Mouse (Mus musculus) frontal cortex, postnatal 25 days (tissue): ENCODE data around the gene Chrna10.

Experiments
- DNase-seq, 2 experiments: peaks; one replicate each; pipeline ENCODE4 v3.0.0; 2022; ENCODE audit warnings: low spot score in 2 of 2

Gene Chrna10

DNA sequence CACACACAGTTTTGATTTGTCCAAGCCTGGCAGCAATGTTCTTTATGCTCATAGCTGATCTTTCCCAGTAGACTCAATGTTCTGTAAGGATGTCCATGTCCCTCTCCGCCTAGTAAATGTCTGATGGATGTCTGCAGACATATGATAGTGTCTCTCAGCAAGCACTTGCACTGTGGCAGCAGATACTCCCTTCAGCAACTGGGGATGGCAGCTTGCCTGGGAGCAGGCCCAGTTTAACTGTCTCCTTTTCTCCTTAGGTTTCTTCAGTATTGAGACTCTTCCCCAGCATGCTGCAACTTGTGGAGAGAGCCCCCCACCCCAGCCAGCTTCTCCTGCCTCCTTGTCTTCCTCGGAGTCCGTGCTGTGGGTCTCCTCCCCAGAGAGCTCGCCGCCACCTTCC is 34.8 kb downstream of the Chrna10 start:
- no peak for DNase-seq

DNA sequence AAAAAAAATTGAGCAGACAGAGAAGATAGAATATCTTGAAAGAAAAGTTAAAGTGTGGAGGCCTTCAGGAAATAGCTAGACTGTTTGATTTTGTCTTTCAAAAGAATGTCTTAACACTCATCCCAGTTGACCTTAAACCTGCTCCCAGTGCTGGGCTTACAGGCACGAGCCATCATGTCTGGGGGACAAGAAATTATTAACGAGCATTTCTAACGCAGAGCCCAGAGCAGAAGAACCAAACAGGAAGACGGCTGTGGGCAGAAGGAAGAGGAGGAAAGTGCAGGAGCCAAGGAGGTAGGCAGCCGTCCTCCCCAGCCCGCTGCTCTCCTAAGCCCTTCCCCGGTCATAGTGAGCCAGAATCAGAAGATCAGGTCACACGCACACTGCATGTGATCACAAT is 36.3 kb downstream of the Chrna10 start:
- no peak for DNase-seq

- no peak for DNase-seq
These were observed 38.1 kb downstream of the Chrna10 start for GRCm38 (mm10) chr7:102078517-102078916.

GRCm38 (mm10) chr7:102076714-102077296 is 39.8 kb downstream of the Chrna10 start:
- no peak for DNase-seq

GRCm38 (mm10) chr7:102066363-102066762 is 50.3 kb downstream of the Chrna10 start:
- DNase-seq = no peak

DNA sequence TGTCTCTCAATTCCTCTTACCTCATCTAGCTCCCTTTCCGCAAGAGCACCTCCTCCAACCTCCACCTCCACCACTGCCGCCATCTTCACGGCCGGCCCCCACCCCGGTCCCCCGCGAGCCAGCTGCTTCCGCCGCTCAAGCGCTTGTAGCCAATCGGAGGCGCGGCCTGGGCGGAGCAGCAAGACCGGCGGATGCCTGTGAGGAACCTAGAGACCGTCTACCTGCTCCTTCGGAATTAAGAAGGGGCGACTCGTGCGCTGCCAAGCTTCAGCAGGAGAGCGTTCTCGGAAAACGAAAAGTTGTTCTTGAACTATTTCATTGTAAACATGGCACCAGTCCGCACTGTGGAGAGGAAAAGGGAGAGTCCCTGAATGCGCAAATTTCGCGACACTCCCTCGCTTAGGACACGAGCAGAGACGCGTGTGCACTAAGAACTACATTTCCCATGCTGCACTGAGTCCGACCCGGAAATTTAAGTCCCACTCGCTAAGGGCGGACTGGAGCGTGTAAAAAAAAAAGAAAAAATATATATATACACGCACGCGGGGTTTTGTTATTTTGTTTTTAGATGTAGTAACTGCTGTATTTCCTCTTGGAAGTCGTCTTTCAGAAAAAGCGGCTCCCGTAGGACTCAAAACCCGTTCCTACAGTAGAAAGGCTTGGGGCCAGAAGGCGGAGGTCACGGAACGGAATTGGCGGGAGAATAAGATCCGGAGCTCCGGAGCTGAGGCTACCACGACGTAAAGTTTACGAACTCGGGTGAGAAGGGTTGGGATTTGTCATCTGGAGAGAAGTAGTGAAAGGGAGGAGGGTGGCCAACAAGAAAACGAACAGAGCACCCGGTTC is 51.4 kb downstream of the Chrna10 start, which contains the start of the genes Rnf121, Xndc1 and Xntrpc:
TSS of gene Rnf121 (minus strand) at position 424 of the 846 bp plus-strand sequence.
TSS of gene Xndc1 (plus strand) at position 466 of the 846 bp plus-strand sequence.
TSS of gene Xntrpc (plus strand) at position 668 of the 846 bp plus-strand sequence.
- DNase-seq = peak; percentile 85 to 90

DNA sequence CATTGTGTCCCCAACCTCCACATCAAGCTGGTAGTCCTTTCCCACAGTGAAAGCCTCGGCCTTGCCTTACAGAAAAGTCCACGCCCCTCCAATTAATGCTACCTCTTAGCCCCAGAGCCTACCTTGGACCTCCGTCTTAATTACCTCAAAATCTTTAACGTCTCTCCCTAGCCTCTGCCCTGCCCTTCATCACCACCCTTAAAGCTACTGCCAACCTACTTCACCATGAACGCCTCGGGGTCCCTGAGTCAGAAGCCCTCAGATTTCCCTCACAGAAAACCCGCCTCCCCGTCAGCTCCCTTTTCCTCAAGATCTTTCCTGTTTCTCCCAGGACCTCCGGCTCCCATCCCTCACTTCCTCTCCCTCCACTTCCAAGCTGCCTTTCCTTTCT is 52.0 kb downstream of the Chrna10 start:
- no peak for DNase-seq

DNA sequence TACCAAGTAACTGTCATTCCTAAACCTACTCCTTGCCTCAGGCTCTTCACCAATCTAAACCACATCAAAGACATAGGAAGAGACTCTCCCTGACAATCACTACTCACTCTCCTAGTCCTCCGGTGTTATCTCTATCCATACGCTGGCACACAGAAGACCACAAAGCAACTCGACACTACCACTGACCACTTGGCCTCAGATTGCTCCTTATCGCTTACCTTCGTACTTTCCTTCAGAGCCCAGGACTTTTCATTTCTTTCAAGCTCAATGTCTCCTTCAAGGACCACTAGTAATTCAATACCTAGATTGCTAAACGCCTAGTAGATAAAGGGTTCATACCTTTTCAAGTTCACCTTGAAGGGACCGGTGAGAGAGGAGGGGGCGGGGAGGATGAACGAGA is 52.7 kb downstream of the Chrna10 start:
- no peak for DNase-seq

- no peak for DNase-seq
These were observed 54.4 kb downstream of the Chrna10 start for GRCm38 (mm10) chr7:102062203-102062602.

GRCm38 (mm10) chr7:102061353-102061752 is 55.3 kb downstream of the Chrna10 start:
- DNase-seq = no peak
